Mouse (Mus musculus) liver, embryonic 13.5 days (tissue): ENCODE data around the gene Capzb. TPM values are rescaled to one million over a fixed set of nuclear protein-coding genes. Genes with fewer than 3 reads are reported as not detected.

Experiments
- ATAC-seq: fragments of 200-750 bp; cut with Nextera tagmentation; 2 replicates; pipeline ENCODE4 v1.8.0; 2017; ENCODE audit warnings: low read depth, mild to moderate bottlenecking, moderate number of reproducible peaks, moderate library complexity
- DNase-seq: peaks from one replicate; pipeline ENCODE4 v3.0.0; 2022
- H3K27ac ChIP-seq: fragments of 300-500 bp; sonication (generic); 2 replicates; pipeline ENCODE4 v1.5.1; 2015; ENCODE audit warnings: moderate library complexity, mild to moderate bottlenecking, inconsistent platforms
- H3K27me3 ChIP-seq: fragments of 300-500 bp; sonication (generic); 2 replicates; pipeline ENCODE4 v1.6.1; 2015; ENCODE audit warnings: mild to moderate bottlenecking, inconsistent platforms
- H3K36me3 ChIP-seq: fragments of 300-500 bp; sonication (generic); 2 replicates; pipeline ENCODE4 v1.6.1; 2015; ENCODE audit warnings: mild to moderate bottlenecking, inconsistent platforms
- H3K4me1 ChIP-seq: fragments of 300-500 bp; sonication (generic); replicated peaks from 2 replicates; pipeline ENCODE4 v1.6.1; 2015; ENCODE audit warnings: inconsistent platforms
- H3K4me2 ChIP-seq: fragments of 300-500 bp; sonication (generic); 2 replicates; pipeline ENCODE4 v1.6.1; 2015; ENCODE audit warnings: inconsistent platforms, mild to moderate bottlenecking, moderate library complexity
- H3K4me3 ChIP-seq: fragments of 300-500 bp; sonication (generic); replicated peaks from 2 replicates; pipeline ENCODE4 v1.5.1; 2015; ENCODE audit warnings: mild to moderate bottlenecking, inconsistent platforms
- H3K9ac ChIP-seq: fragments of 300-500 bp; sonication (generic); 2 replicates; pipeline ENCODE4 v1.6.1; 2015; ENCODE audit warnings: mild to moderate bottlenecking, inconsistent platforms
- H3K9me3 ChIP-seq: fragments of 300-500 bp; sonication (generic); replicated peaks from 2 replicates; pipeline ENCODE4 v1.6.1; 2016; ENCODE audit warnings: inconsistent platforms
- whole genome bisulfite sequencing: fragments of 180-500 bp; shearing (Covaris S2); methylation state at CpG from one replicate; pipeline ENCODE4 v1.1.7; 2015; ENCODE audit not compliant: insufficient replicate concordance; 5-methylcytosine and 5-hydroxymethylcytosine counted together
- polyA plus RNA-seq: library from polyadenylated mRNA; unstranded; fragments of >200 nt; fragmentation: Nextera tagmentation; extraction: Ambion mirVana; gene quantifications from 2 replicates; pipeline ENCODE4 v1.2.1, GENCODE M21; 2015

Gene Capzb
- polyA plus RNA-seq, 1 experiment from 2014 or later = 173 TPM

GRCm38 (mm10) chr4:139182511-139182910 is 10.2 kb upstream of the Capzb start:
- DNase-seq = no peak
- peaks cover 17% of the 10 kb centered on the region for H3K4me1 ChIP-seq
- H3K36me3 ChIP-seq = no peaks in the 10 kb centered on the region
- peaks cover 4% of the 10 kb centered on the region; the same call in 1 of the 2 replicates for H3K9me3 ChIP-seq
- H3K27ac ChIP-seq = no peak overlapping the region
- H3K27me3 ChIP-seq = no peaks in the 10 kb centered on the region
- H3K4me2 ChIP-seq = no peak overlapping the region
- ATAC-seq = no peak
- H3K9ac ChIP-seq = no peak overlapping the region
- no peak overlapping the region for H3K4me3 ChIP-seq

- H3K27ac ChIP-seq = no peak overlapping the region
- no peak for DNase-seq
- WGBS = 68% methylated on average over 5 of the region's 5 CpGs
Observed at GRCm38 (mm10) chr4:139185766-139186442, 6.8 kb upstream of the Capzb start.

GRCm38 (mm10) chr4:139187930-139188329 is 4.8 kb upstream of the Capzb start:
- ATAC-seq (no peak), DNase-seq (no peak)
- Histone ChIP-seq H3K36me3 (no peaks in the 10 kb centered on the region), H3K4me1 (peaks cover 33% of the 10 kb centered on the region), H3K9ac (no peak overlapping the region), H3K9me3 (no peaks in the 10 kb centered on the region), H3K4me3 (no peak overlapping the region), H3K27ac (no peak overlapping the region), H3K4me2 (no peak overlapping the region), H3K27me3 (no peaks in the 10 kb centered on the region)
- 42% methylated on average over 11 of the region's 11 CpGs for WGBS

More at GRCm38 (mm10) chr4:139185766-139186442, 6.8 kb upstream of the Capzb start:
- H3K4me2 ChIP-seq = no peak overlapping the region
- no peaks in the 10 kb centered on the region for H3K27me3 ChIP-seq
- H3K4me3 ChIP-seq = no peak overlapping the region
- H3K4me1 ChIP-seq = peaks cover 20% of the 10 kb centered on the region
- ATAC-seq = no peak
- no peaks in the 10 kb centered on the region for H3K36me3 ChIP-seq
- H3K9me3 ChIP-seq = no peaks in the 10 kb centered on the region
- H3K9ac ChIP-seq = no peak overlapping the region

- ATAC-seq = peak; percentile 76; the same call in 1 of the 2 replicates
- DNase-seq = no peak
- no peaks in the 10 kb centered on the region for H3K9me3 ChIP-seq
- peak overlapping the region; percentile 78 for H3K9ac ChIP-seq
- peaks cover 3% of the 10 kb centered on the region; the same call in 1 of the 2 replicates for H3K36me3 ChIP-seq
- peak overlapping the region; percentile 86 for H3K27ac ChIP-seq
- H3K27me3 ChIP-seq = no peaks in the 10 kb centered on the region
- H3K4me3 ChIP-seq = peak overlapping the region; percentile 91
- peak overlapping the region; percentile 78 for H3K4me2 ChIP-seq
- WGBS = 8% methylated on average over 19 of the region's 19 CpGs
- peaks cover 72% of the 10 kb centered on the region for H3K4me1 ChIP-seq
Observed at GRCm38 (mm10) chr4:139191605-139192498, 847 bp upstream of the Capzb start.

GRCm38 (mm10) chr4:139193176-139194093 is 736 bp downstream of the Capzb start:
- Histone ChIP-seq H3K27me3 (no peaks in the 10 kb centered on the region), H3K4me3 (peak overlapping the region; percentile 91), H3K36me3 (peaks cover 3% of the 10 kb centered on the region; the same call in 1 of the 2 replicates), H3K4me2 (peak overlapping the region; percentile 78), H3K9me3 (no peaks in the 10 kb centered on the region), H3K9ac (peak overlapping the region; percentile 89), H3K4me1 (peaks cover 82% of the 10 kb centered on the region), H3K27ac (peak overlapping the region; percentile 87)
- DNase-seq (peak; percentile 29), ATAC-seq (peak; percentile 32)
- 4% methylated on average over 35 of the region's 35 CpGs for WGBS

GRCm38 (mm10) chr4:139195101-139195500 is 2.4 kb downstream of the Capzb start:
- H3K4me2 ChIP-seq = peak overlapping the region; percentile 78
- H3K36me3 ChIP-seq = peaks cover 5% of the 10 kb centered on the region; the same call in 1 of the 2 replicates
- H3K4me3 ChIP-seq = peak overlapping the region; percentile 91; the same call in 1 of the 2 replicates
- peaks cover 90% of the 10 kb centered on the region for H3K4me1 ChIP-seq
- H3K9ac ChIP-seq = peak overlapping the region; percentile 89; the same call in 1 of the 2 replicates
- H3K9me3 ChIP-seq = no peaks in the 10 kb centered on the region
- no peaks in the 10 kb centered on the region for H3K27me3 ChIP-seq
- H3K27ac ChIP-seq = no peak overlapping the region
- no peak for DNase-seq
- no peak for ATAC-seq
- 64% methylated on average over 5 of the region's 5 CpGs for WGBS

- WGBS = 20% methylated on average over 6 of the region's 6 CpGs
- Histone ChIP-seq H3K27me3 (no peaks in the 10 kb centered on the region), H3K36me3 (peaks cover 12% of the 10 kb centered on the region; the same call in 1 of the 2 replicates), H3K9me3 (no peaks in the 10 kb centered on the region), H3K9ac (0 out of 2 replicates have a peak overlapping the region, but pooled peaks have one; percentile 23), H3K27ac (peak overlapping the region; percentile 74; the same call in 1 of the 2 replicates), H3K4me2 (peak overlapping the region; percentile 20), H3K4me1 (peaks cover 93% of the 10 kb centered on the region), H3K4me3 (no peak overlapping the region)
- DNase-seq (no peak), ATAC-seq (no peak)
Observed at GRCm38 (mm10) chr4:139196464-139196863, 3.8 kb downstream of the Capzb start.

- ATAC-seq (no peak), DNase-seq (no peak)
- Histone ChIP-seq H3K9ac (0 out of 2 replicates have a peak overlapping the region, but pooled peaks have one; percentile 23), H3K4me1 (peaks cover 93% of the 10 kb centered on the region), H3K4me2 (peak overlapping the region; percentile 35), H3K27me3 (no peaks in the 10 kb centered on the region), H3K36me3 (peaks cover 12% of the 10 kb centered on the region; the same call in 1 of the 2 replicates), H3K9me3 (no peaks in the 10 kb centered on the region), H3K4me3 (no peak overlapping the region), H3K27ac (peak overlapping the region; percentile 74; the same call in 1 of the 2 replicates)
- WGBS = 46% methylated on average over 6 of the region's 6 CpGs
Observed at GRCm38 (mm10) chr4:139196949-139197348, 4.2 kb downstream of the Capzb start.

GRCm38 (mm10) chr4:139197453-139197852 is 4.8 kb downstream of the Capzb start:
- peak overlapping the region; percentile 35 for H3K4me2 ChIP-seq
- no peaks in the 10 kb centered on the region for H3K27me3 ChIP-seq
- ATAC-seq = no peak
- no peak overlapping the region for H3K4me3 ChIP-seq
- no peak overlapping the region for H3K9ac ChIP-seq
- H3K36me3 ChIP-seq = peaks cover 14% of the 10 kb centered on the region
- peaks cover 94% of the 10 kb centered on the region for H3K4me1 ChIP-seq
- WGBS = 19% methylated on average over 5 of the region's 5 CpGs
- DNase-seq = peak; percentile 22
- peak overlapping the region; percentile 74; the same call in 1 of the 2 replicates for H3K27ac ChIP-seq
- no peaks in the 10 kb centered on the region for H3K9me3 ChIP-seq

- 41% methylated on average over 9 of the region's 9 CpGs for WGBS
- no peak for ATAC-seq
- Histone ChIP-seq H3K9ac (no peak overlapping the region), H3K36me3 (peaks cover 17% of the 10 kb centered on the region), H3K4me2 (peak overlapping the region; percentile 35), H3K27me3 (no peaks in the 10 kb centered on the region), H3K4me1 (peaks cover 99% of the 10 kb centered on the region), H3K27ac (peak overlapping the region; percentile 74; the same call in 1 of the 2 replicates), H3K4me3 (no peak overlapping the region), H3K9me3 (no peaks in the 10 kb centered on the region)
- DNase-seq = no peak
Observed at GRCm38 (mm10) chr4:139198004-139198689, 5.4 kb downstream of the Capzb start.
